Mouse (Mus musculus): ENCODE data around the gene Cldn4. TPM values are rescaled to one million over a fixed set of nuclear protein-coding genes. Genes with fewer than 3 reads are reported as not detected.

The Cldn4 gene
- total and polyA plus RNA-seq, 3 experiments = 0.17 to 0.51 TPM; not detected in 1

DNA sequence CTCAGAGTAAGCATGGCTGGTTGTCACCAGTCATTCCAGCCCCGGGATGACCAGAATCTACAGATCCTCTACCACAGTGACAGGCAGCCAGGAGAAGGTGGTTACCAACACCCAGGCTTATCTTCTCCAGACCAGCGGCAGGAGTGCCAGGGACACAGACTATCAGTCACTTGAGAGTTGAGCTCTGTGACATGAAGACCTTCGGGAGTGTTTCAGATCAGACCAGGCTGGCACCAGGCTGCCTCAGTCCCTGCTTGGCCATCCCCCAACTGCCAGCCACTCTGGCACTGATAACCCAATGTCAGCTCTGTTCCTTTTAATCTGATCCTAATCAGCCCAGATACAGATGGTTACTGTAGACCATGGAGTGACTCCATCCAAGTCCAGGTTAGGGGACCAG lies 27.6 kb downstream of the Cldn4 start:
- H3K27ac ChIP-seq (ENCODE audit: insufficient read depth, low read depth) = no peak overlapping the region
- no peak overlapping the region for H3K4me3 ChIP-seq (replicated peaks in 1 of 3; ENCODE audit: low read depth in 2 of 3, low read length in 2 of 3, poor library complexity in 1 of 3)
- dilution Hi-C loops (cut with MboI; ENCODE audit: extremely low pct_ligation_motif_present, extremely low pct_unique_long_range_greater_than_20kb, low sequenced_read_pairs) = no loop called here
- TF ChIP-seq USF2 (conservative IDR thresholded peaks at IDR 0.05; ENCODE audit: low read depth, low read length) (no peak), E2F4 (IDR thresholded peaks at IDR 0.05; ENCODE audit: insufficient replicate concordance, low read depth, low read length) (no peak), MEF2A (IDR thresholded peaks at IDR 0.05; ENCODE audit: borderline replicate concordance, low read depth, low read length) (no peak), ZKSCAN1 (IDR thresholded peaks at IDR 0.05; ENCODE audit: borderline replicate concordance, low read depth, low read length) (no peak), MAZ (IDR thresholded peaks at IDR 0.05; ENCODE audit: low read depth, low read length) (no peak), KAT2A (IDR thresholded peaks at IDR 0.05; ENCODE audit: insufficient replicate concordance, low read length) (no peak), BHLHE40 (IDR thresholded peaks at IDR 0.05; ENCODE audit: low read depth, low read length) (no peak), NELFE (IDR thresholded peaks at IDR 0.05; ENCODE audit: low read depth, low read length) (no peak), EP300 (IDR thresholded peaks at IDR 0.05; ENCODE audit: low read length) (no peak)
- H3K4me2 ChIP-seq (ENCODE audit: insufficient read depth, low read depth, poor library complexity, severe bottlenecking) = no peak overlapping the region
- H3K27me3 ChIP-seq (replicated peaks) = peaks cover 71% of the 10 kb centered on the region
- H3K36me3 ChIP-seq (replicated peaks in 1 of 2; ENCODE audit: control insufficient read depth in 1 of 2, insufficient read depth in 1 of 2, low read length in 1 of 2) = no peaks in the 10 kb centered on the region
- no peak for DNase-seq (ENCODE audit: extremely low read depth)
- no peaks in the 10 kb centered on the region for H3K79me2 ChIP-seq (replicated peaks; ENCODE audit: control insufficient read depth, extremely low read depth, insufficient read depth, poor library complexity, severe bottlenecking)
- no peaks in the 10 kb centered on the region for H3K4me1 ChIP-seq (ENCODE audit: control insufficient read depth in 1 of 2, insufficient read depth in 2 of 2)
- in situ Hi-C loops (cut with MboI; ENCODE audit: low pct_ligation_motif_present, low pct_unique_long_range_greater_than_20kb, low sequenced_read_pairs) = loop anchor here (5.0 to 25.0 kb wide), 3 partner anchors 43 to 193 kb away; partner anchors contain the start of gene Eln
- H3K9me3 ChIP-seq (replicated peaks; ENCODE audit: low read length) = peaks cover 10% of the 10 kb centered on the region
- no peak overlapping the region for H3K9ac ChIP-seq (ENCODE audit: insufficient read depth, low read depth)

DNA sequence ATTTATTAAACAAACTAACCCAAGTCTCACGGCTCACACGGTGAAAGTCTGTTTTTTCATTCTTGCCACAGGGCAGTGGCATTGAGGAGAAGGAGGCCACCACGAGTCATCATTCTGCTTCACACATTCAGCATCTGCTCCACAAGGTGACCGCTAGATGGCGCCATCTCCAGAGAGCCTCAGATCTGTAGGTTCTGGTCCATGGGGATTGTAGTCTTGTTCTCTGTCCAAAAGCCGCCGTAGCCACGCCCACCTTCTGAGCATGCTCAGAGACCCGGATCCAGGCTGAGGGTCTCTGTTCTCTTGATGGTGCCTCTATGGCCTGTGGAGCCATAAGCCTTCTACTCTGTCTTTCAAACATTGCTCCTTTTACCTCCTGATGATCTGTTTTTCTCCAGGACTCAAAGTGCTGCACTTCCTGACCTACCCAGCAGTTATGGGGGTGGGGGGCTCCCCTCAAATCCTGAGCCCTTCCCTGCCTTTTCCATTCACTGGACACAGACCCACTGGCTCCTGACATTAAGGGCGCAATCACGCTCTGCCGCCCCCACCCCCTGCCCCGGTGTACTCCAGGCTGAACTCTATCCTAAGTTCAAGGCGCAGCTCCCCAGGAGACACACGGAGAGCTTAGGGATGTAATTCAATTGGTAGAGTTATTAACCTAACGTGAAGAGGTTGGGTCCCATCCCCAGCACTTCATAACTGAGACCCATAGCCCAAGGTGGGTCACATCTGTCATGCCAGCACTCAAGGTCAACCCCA lies 28.5 kb downstream of the Cldn4 start:
- in situ Hi-C loops (cut with MboI; ENCODE audit: low pct_ligation_motif_present, low pct_unique_long_range_greater_than_20kb, low sequenced_read_pairs) = loop anchor here (5.0 to 25.0 kb wide), 3 partner anchors 44 to 194 kb away; partner anchors contain the start of gene Eln
- no peak overlapping the region for H3K27ac ChIP-seq (ENCODE audit: insufficient read depth, low read depth)
- H3K4me2 ChIP-seq (ENCODE audit: insufficient read depth, low read depth, poor library complexity, severe bottlenecking) = no peak overlapping the region
- dilution Hi-C loops (cut with MboI; ENCODE audit: extremely low pct_ligation_motif_present, extremely low pct_unique_long_range_greater_than_20kb, low sequenced_read_pairs) = no loop called here
- peaks cover 10% of the 10 kb centered on the region for H3K9me3 ChIP-seq (replicated peaks; ENCODE audit: low read length)
- H3K4me3 ChIP-seq (replicated peaks in 1 of 3; ENCODE audit: low read depth in 2 of 3, low read length in 2 of 3, poor library complexity in 1 of 3) = no peak overlapping the region
- no peak overlapping the region for H3K9ac ChIP-seq (ENCODE audit: insufficient read depth, low read depth)
- H3K4me1 ChIP-seq (ENCODE audit: control insufficient read depth in 1 of 2, insufficient read depth in 2 of 2) = no peaks in the 10 kb centered on the region
- H3K36me3 ChIP-seq (replicated peaks in 1 of 2; ENCODE audit: control insufficient read depth in 1 of 2, insufficient read depth in 1 of 2, low read length in 1 of 2) = no peaks in the 10 kb centered on the region
- no peaks in the 10 kb centered on the region for H3K79me2 ChIP-seq (replicated peaks; ENCODE audit: control insufficient read depth, extremely low read depth, insufficient read depth, poor library complexity, severe bottlenecking)
- peak; percentile 82 for DNase-seq (ENCODE audit: extremely low read depth)
- TF ChIP-seq E2F4 (IDR thresholded peaks at IDR 0.05; ENCODE audit: insufficient replicate concordance, low read depth, low read length) = no peak
- TF ChIP-seq EP300 (IDR thresholded peaks at IDR 0.05; ENCODE audit: low read length) = no peak
- no peak for TF ChIP-seq UBTF (IDR thresholded peaks at IDR 0.05; ENCODE audit: low read depth, low read length)
- TF ChIP-seq GABPA (IDR thresholded peaks at IDR 0.05; ENCODE audit: insufficient replicate concordance, low read depth, low read length) = no peak
- TF ChIP-seq CTCF (conservative IDR thresholded peaks at IDR 0.05 in 1 of 2, IDR thresholded peaks at IDR 0.05 in 1 of 2; ENCODE audit: low read depth in 2 of 2, low read length in 2 of 2) = peak; percentile 68 to 82
- no peak for TF ChIP-seq CHD2 (IDR thresholded peaks at IDR 0.05; ENCODE audit: low read length)
- TF ChIP-seq CHD1 (IDR thresholded peaks at IDR 0.05; ENCODE audit: low read depth, low read length) = no peak
- TF ChIP-seq RAD21 (IDR thresholded peaks at IDR 0.05; ENCODE audit: low read depth, low read length) = peak; percentile 40
- peak; percentile 73 for TF ChIP-seq SMC3 (IDR thresholded peaks at IDR 0.05; ENCODE audit: low read depth, low read length)
- no peak for TF ChIP-seq HCFC1 (IDR thresholded peaks at IDR 0.05; ENCODE audit: low read depth, low read length)
- no peak for TF ChIP-seq PAX5 (IDR thresholded peaks at IDR 0.05; ENCODE audit: low read length)
- no peak for TF ChIP-seq MXI1 (IDR thresholded peaks at IDR 0.05; ENCODE audit: low read depth, low read length)
- peak; percentile 72 for TF ChIP-seq NRF1 (IDR thresholded peaks at IDR 0.05; ENCODE audit: low read depth, low read length)
- H3K27me3 ChIP-seq (replicated peaks) = peaks cover 73% of the 10 kb centered on the region
